Mouse (Mus musculus) gastrocnemius, postnatal 25 days (tissue): Measurements from ENCODE around the gene Ppfia4. TPM values are rescaled to one million over a fixed set of nuclear protein-coding genes. Genes with fewer than 3 reads are reported as not detected.
"Not testable (repeated sequence)": the region's sequence is repeated elsewhere in the genome, so short reads cannot be mapped to it uniquely, and the experiment has no call there.

Experiments used
- DNase-seq: peaks from one replicate; pipeline ENCODE4 v3.0.0; 2022
- total RNA-seq, 2 experiments: library from RNA; stranded (reverse); gene quantifications; 1 replicate in 1 of 2; 2 replicates in 1 of 2; pipeline ENCODE4 v1.2.3; 2021

The Ppfia4 gene
- total RNA-seq, 2 experiments from 2014 or later: 0.97 to 1.0 TPM

GRCm38 (mm10) chr1:134272754-134273250 lies 59.9 kb downstream of the Ppfia4 start:
- DNase-seq: no peak

- DNase-seq: no peak
Observed at GRCm38 (mm10) chr1:134270026-134270425, 62.7 kb downstream of the Ppfia4 start.

- no peak for DNase-seq
Observed at GRCm38 (mm10) chr1:134265797-134266196, 66.9 kb downstream of the Ppfia4 start.

GRCm38 (mm10) chr1:134264341-134264740 lies 68.4 kb downstream of the Ppfia4 start:
- DNase-seq: no peak

GRCm38 (mm10) chr1:134249681-134250080 lies 83.0 kb downstream of the Ppfia4 start:
- not testable (repeated sequence) for DNase-seq

Other genes with a start within 250 kb of the Ppfia4 start
- not detected for gene Chit1, start 221.7 kb downstream of the Ppfia4 start, total RNA-seq
- 1 to 10 TPM in 1 of 2 experiments, under 1 TPM in 1; 0.91 to 1.7 TPM for gene Chil1, start 150.8 kb downstream of the Ppfia4 start, total RNA-seq
- gene Mybph, start 139.5 kb downstream of the Ppfia4 start, total RNA-seq: 100 to 1,000 TPM; 335 to 488 TPM
- 1 to 10 TPM in 1 of 2 experiments, under 1 TPM in 1; 0.49 to 2.7 TPM for gene Adora1, start 97.5 kb downstream of the Ppfia4 start, total RNA-seq
- 10 to 100 TPM; 16.2 to 26.0 TPM for gene Myog, start 42.9 kb downstream of the Ppfia4 start, total RNA-seq
- gene Tmem183a, start 29.1 kb upstream of the Ppfia4 start, total RNA-seq: 10 to 100 TPM; 13.2 to 15.1 TPM
- gene 4933406M09Rik, start 53.0 kb upstream of the Ppfia4 start, total RNA-seq: not detected
- gene Cyb5r1, start 72.6 kb upstream of the Ppfia4 start, total RNA-seq: 10 to 100 TPM; 80.3 to 88.3 TPM
- gene Adipor1, start 82.5 kb upstream of the Ppfia4 start, total RNA-seq: 100 to 1,000 TPM; 149 to 152 TPM
- 10 to 100 TPM; 13.4 to 15.1 TPM for gene Klhl12, start 122.6 kb upstream of the Ppfia4 start, total RNA-seq
- 1 to 10 TPM; 5.7 to 6.6 TPM for gene Rabif, start 161.7 kb upstream of the Ppfia4 start, total RNA-seq
- not detected for gene Mgat4e, start 216.8 kb upstream of the Ppfia4 start, total RNA-seq
- gene Kdm5b, start 227.2 kb upstream of the Ppfia4 start, total RNA-seq: 10 to 100 TPM; 11.3 to 11.7 TPM